ENCODE assay signal across 20 mouse cellular contexts in the genomic region with DNA sequence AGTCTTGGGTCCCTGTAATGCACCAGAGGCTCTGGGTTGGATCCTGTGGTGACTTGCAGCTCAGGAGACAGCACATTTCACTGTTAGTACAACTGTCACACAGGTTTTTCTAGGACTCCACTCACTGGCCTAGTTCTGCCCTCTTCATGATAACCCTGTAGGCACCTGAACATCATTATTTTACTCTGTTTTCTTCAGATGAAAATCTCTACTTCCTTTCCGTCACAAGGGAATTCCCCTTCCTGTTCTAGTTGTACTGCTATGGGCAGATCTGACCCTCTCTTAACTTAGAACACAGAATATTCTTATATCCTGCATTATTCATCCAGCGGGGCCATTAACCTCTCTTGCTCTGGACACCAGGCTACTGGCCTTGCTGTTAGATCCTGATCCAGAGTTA. TPM values are rescaled to one million over a fixed set of nuclear protein-coding genes. Genes with fewer than 3 reads are reported as not detected.
DNase-seq lines count a peak whose midpoint lies in the region; ATAC-seq lines count a peak whose summit lies in the region.
"Had no signal": no experiment of that assay in that cellular context is flagged by ENCODE, and none has a peak within 500 bp of the region (broad histone marks: within the 10 kb centered on the region; RNA-seq: fewer than 3 reads in every experiment).

No protein-coding gene starts in this region.

- no peak overlapping the region for H3K4me3 ChIP-seq in midbrain, embryonic 11.5 days (ENCODE audit: low read depth, low read length)
- H3K4me3 ChIP-seq in midbrain, embryonic 16.5 days (ENCODE audit: low read depth, low read length), result no peak overlapping the region
- H3K4me3 ChIP-seq in liver, embryonic 12.5 days, result no peak overlapping the region
- H3K4me3 ChIP-seq in hindbrain, embryonic 10.5 days, result no peak overlapping the region
- H3K4me3 ChIP-seq: embryonic facial prominence, embryonic 12.5 days; forebrain, embryonic 15.5 days; heart, embryonic 10.5 days; hindbrain, embryonic 13.5 days had no signal

- no peak overlapping the region for H3K4me2 ChIP-seq in midbrain, embryonic 11.5 days
- no peak overlapping the region for H3K4me2 ChIP-seq in midbrain, embryonic 16.5 days (ENCODE audit: low read length)
- H3K4me2 ChIP-seq in liver, embryonic 12.5 days, result no peak overlapping the region
- H3K4me2 ChIP-seq: embryonic facial prominence, embryonic 12.5 days; forebrain, embryonic 15.5 days; hindbrain, embryonic 13.5 days had no signal

- no peak overlapping the region for H3K9ac ChIP-seq in midbrain, embryonic 11.5 days (ENCODE audit: low read length)
- H3K9ac ChIP-seq in midbrain, embryonic 16.5 days (ENCODE audit: low read depth, low read length), result no peak overlapping the region
- H3K9ac ChIP-seq in liver, embryonic 12.5 days, result no peak overlapping the region
- H3K9ac ChIP-seq: embryonic facial prominence, embryonic 12.5 days; forebrain, embryonic 15.5 days; hindbrain, embryonic 13.5 days had no signal

- peak; percentile 41 for DNase-seq in midbrain, embryonic 11.5 days (ENCODE audit: low spot score, missing footprints)
- DNase-seq in CD4-positive, CD25-positive, alpha-beta regulatory T cell, adult 2 months (ENCODE audit: low read depth, low spot score), result peak; percentile 69
- DNase-seq in natural killer cell, adult 2 months (ENCODE audit: low spot score in 2 of 2), result peak; percentile 12 to 41
- DNase-seq in hindbrain, embryonic 10.5 days (ENCODE audit: low spot score), result no peak
- DNase-seq in lung, adult 18-20 months, result no peak
- DNase-seq: adrenal gland, adult 2 months; adrenal gland, postnatal 25 days; cerebellum, adult 8-10 months; cerebellum, postnatal 14 days; heart, adult 18-20 months; heart, postnatal 10 days; heart, postnatal 4 days had no signal

- no peak overlapping the region for H3K27ac ChIP-seq in midbrain, embryonic 11.5 days (ENCODE audit: low read depth, low read length)
- H3K27ac ChIP-seq in midbrain, embryonic 16.5 days (ENCODE audit: low read length), result no peak overlapping the region
- no peak overlapping the region for H3K27ac ChIP-seq in liver, embryonic 12.5 days
- H3K27ac ChIP-seq in hindbrain, embryonic 10.5 days, result no peak overlapping the region
- H3K27ac ChIP-seq: embryonic facial prominence, embryonic 12.5 days; forebrain, embryonic 15.5 days; heart, embryonic 10.5 days; hindbrain, embryonic 13.5 days; hindbrain, postnatal 0 days had no signal

- no peaks in the 10 kb centered on the region for H3K4me1 ChIP-seq in midbrain, embryonic 11.5 days (ENCODE audit: control insufficient read depth, insufficient read depth, low read length)
- H3K4me1 ChIP-seq in midbrain, embryonic 16.5 days (ENCODE audit: control insufficient read depth, insufficient read depth, low read length), result no peaks in the 10 kb centered on the region
- peaks cover 27% of the 10 kb centered on the region for H3K4me1 ChIP-seq in liver, embryonic 12.5 days
- no peaks in the 10 kb centered on the region; the same call in 1 of the 2 replicates for H3K4me1 ChIP-seq in hindbrain, embryonic 10.5 days (replicated peaks)
- H3K4me1 ChIP-seq: forebrain, embryonic 15.5 days; hindbrain, embryonic 13.5 days had no signal

- no peak for ATAC-seq in midbrain, embryonic 11.5 days (ENCODE audit: low FRiP score)
- ATAC-seq in midbrain, embryonic 16.5 days, result no peak
- ATAC-seq in activated CD4-positive, CD25-positive, alpha-beta regulatory T cell, adult 4 months, result peak; percentile 90
- ATAC-seq in liver, embryonic 12.5 days, result no peak
- ATAC-seq: forebrain, embryonic 15.5 days; hindbrain, postnatal 0 days had no signal

- H3K36me3 ChIP-seq in midbrain, embryonic 11.5 days (ENCODE audit: control insufficient read depth, insufficient read depth, low read length), result peaks cover 2% of the 10 kb centered on the region; the same call in 1 of the 2 replicates
- H3K36me3 ChIP-seq in midbrain, embryonic 16.5 days (ENCODE audit: control insufficient read depth, insufficient read depth, low read length), result no peaks in the 10 kb centered on the region
- H3K36me3 ChIP-seq in liver, embryonic 12.5 days, result peaks cover 45% of the 10 kb centered on the region
- peaks cover 44% of the 10 kb centered on the region for H3K36me3 ChIP-seq in hindbrain, embryonic 10.5 days

- 86% methylated on average over 2 of the region's 2 CpGs for WGBS in midbrain, embryonic 11.5 days
- WGBS in midbrain, embryonic 16.5 days, result 94% methylated on average over 2 of the region's 2 CpGs
- WGBS in liver, embryonic 12.5 days (ENCODE audit: insufficient replicate concordance), result 84% methylated on average over 2 of the region's 2 CpGs
- 95% methylated on average over 2 of the region's 2 CpGs for WGBS in hindbrain, embryonic 10.5 days

- H3K9me3 ChIP-seq in midbrain, embryonic 11.5 days (ENCODE audit: control insufficient read depth, low read length), result no peaks in the 10 kb centered on the region
- no peaks in the 10 kb centered on the region for H3K9me3 ChIP-seq in midbrain, embryonic 16.5 days (replicated peaks; ENCODE audit: control insufficient read depth, low read length, poor library complexity, severe bottlenecking)
- peaks cover 6% of the 10 kb centered on the region; the same call in 1 of the 2 replicates for H3K9me3 ChIP-seq in liver, embryonic 12.5 days (replicated peaks)
- no peaks in the 10 kb centered on the region for H3K9me3 ChIP-seq in hindbrain, embryonic 10.5 days
- H3K9me3 ChIP-seq: embryonic facial prominence, embryonic 12.5 days; forebrain, embryonic 15.5 days; heart, embryonic 10.5 days; hindbrain, embryonic 13.5 days had no signal

- no peaks in the 10 kb centered on the region for H3K27me3 ChIP-seq in midbrain, embryonic 11.5 days (ENCODE audit: control insufficient read depth, insufficient read depth, low read length)
- no peaks in the 10 kb centered on the region for H3K27me3 ChIP-seq in midbrain, embryonic 16.5 days (ENCODE audit: control insufficient read depth, insufficient read depth, low read depth, low read length)
- no peaks in the 10 kb centered on the region for H3K27me3 ChIP-seq in liver, embryonic 12.5 days (replicated peaks)
- no peaks in the 10 kb centered on the region for H3K27me3 ChIP-seq in hindbrain, embryonic 10.5 days (ENCODE audit: insufficient read depth, poor library complexity, severe bottlenecking)
- H3K27me3 ChIP-seq: embryonic facial prominence, embryonic 12.5 days; forebrain, embryonic 15.5 days; hindbrain, embryonic 13.5 days had no signal

RNA-seq across cellular contexts. Expression of a gene that starts 43.6 kb away (rescaled TPM):
- polyA plus RNA-seq in midbrain, embryonic 11.5 days (2014; fragmentation: Nextera tagmentation; extraction: Ambion mirVana), result 14.4 and 14.6 TPM in 2 replicates
- polyA plus RNA-seq in midbrain, embryonic 16.5 days (2015; fragmentation: Nextera tagmentation; extraction: Ambion mirVana), result 3.1 and 3.6 TPM in 2 replicates
- 10 to 100 TPM; 31.3 to 64.3 TPM for polyA plus RNA-seq in activated CD4-positive, CD25-positive, alpha-beta regulatory T cell, adult 4 months (2017; shearing (Covaris generic))
- 19.5 and 20.0 TPM in 2 replicates for polyA plus RNA-seq in liver, embryonic 12.5 days (2016; fragmentation: Nextera tagmentation; extraction: Ambion mirVana)
- 9.3 and 9.9 TPM in 2 replicates for polyA plus RNA-seq in hindbrain, embryonic 10.5 days (2016; fragmentation: Nextera tagmentation; extraction: Ambion mirVana)

Comparison
In these comparisons a context has a peak if more than half of its experiments do, and no peak if none do; other contexts are left out.
1. DNase-seq: peak in midbrain, embryonic 11.5 days (single experiment), CD4-positive, CD25-positive, alpha-beta regulatory T cell, adult 2 months (single experiment) and natural killer cell, adult 2 months (2 of 2); none in hindbrain, embryonic 10.5 days (single experiment) and lung, adult 18-20 months (0 of 2).